Mouse (Mus musculus) midbrain, embryonic 16.5 days (tissue): ENCODE results near the gene Gm10031. TPM values are rescaled to one million over a fixed set of nuclear protein-coding genes. Genes with fewer than 3 reads are reported as not detected.

ENCODE experiments used
- ATAC-seq: fragments of 200-750 bp; cut with Nextera tagmentation; 2 replicates; pipeline ENCODE4 v1.8.0; 2017; ENCODE audit warnings: moderate TSS enrichment
- H3K27ac ChIP-seq: fragments of 300-500 bp; sonication (generic); 2 replicates; pipeline ENCODE4 v1.5.1; 2014; ENCODE audit warnings: mild to moderate bottlenecking, low read length, mixed read lengths
- H3K27me3 ChIP-seq: fragments of 300-500 bp; sonication (generic); 2 replicates; pipeline ENCODE4 v1.6.1; 2014; ENCODE audit warnings: low read depth, low read length, mixed read lengths; ENCODE audit not compliant: control insufficient read depth, insufficient read depth
- H3K36me3 ChIP-seq: fragments of 300-500 bp; sonication (generic); 2 replicates; pipeline ENCODE4 v1.6.1; 2014; ENCODE audit warnings: mild to moderate bottlenecking, low read length, moderate library complexity, mixed read lengths; ENCODE audit not compliant: control insufficient read depth, insufficient read depth
- H3K4me1 ChIP-seq: fragments of 300-500 bp; sonication (generic); 2 replicates; pipeline ENCODE4 v1.6.1; 2014; ENCODE audit warnings: mild to moderate bottlenecking, low read length, mixed read lengths; ENCODE audit not compliant: control insufficient read depth, insufficient read depth
- H3K4me2 ChIP-seq: fragments of 300-500 bp; sonication (generic); 2 replicates; pipeline ENCODE4 v1.6.1; 2014; ENCODE audit warnings: mild to moderate bottlenecking, low read length, mixed read lengths
- H3K4me3 ChIP-seq: fragments of 300-500 bp; sonication (generic); 2 replicates; pipeline ENCODE4 v1.5.1; 2014; ENCODE audit warnings: low read depth, mild to moderate bottlenecking, low read length, moderate library complexity, mixed read lengths
- H3K9ac ChIP-seq: fragments of 300-500 bp; sonication (generic); 2 replicates; pipeline ENCODE4 v1.6.1; 2014; ENCODE audit warnings: low read depth, low read length, mixed read lengths
- H3K9me3 ChIP-seq: fragments of 300-500 bp; sonication (generic); replicated peaks from 2 replicates; pipeline ENCODE4 v1.6.1; 2014; ENCODE audit warnings: mild to moderate bottlenecking, low read length, mixed read lengths; ENCODE audit not compliant: control insufficient read depth, poor library complexity, severe bottlenecking
- WGBS: fragments of 180-500 bp; shearing (Covaris S2); extraction: QIAGEN DNeasy Blood & Tissue Kit; methylation state at CpG from one replicate; pipeline ENCODE4 v1.1.7; 2014; 5-methylcytosine and 5-hydroxymethylcytosine counted together
- polyA plus RNA-seq: library from polyadenylated mRNA; unstranded; fragments of >200 nt; fragmentation: Nextera tagmentation; extraction: Ambion mirVana; gene quantifications from 2 replicates; pipeline ENCODE4 v1.2.1, GENCODE M21; 2015

Gm10031 gene
- polyA plus RNA-seq, 1 experiment from 2014 or later: 0.48 TPM

- WGBS: 12% methylated on average over 8 of the region's 8 CpGs
These were observed 35.8 kb downstream of the Gm10031 start for GRCm38 (mm10) chr1:156559641-156560020.

GRCm38 (mm10) chr1:156560500-156560899, 36.7 kb downstream of the Gm10031 start:
- peaks cover 17% of the 10 kb centered on the region for H3K4me1 ChIP-seq
- peak overlapping the region; percentile 75 for H3K4me2 ChIP-seq
- H3K9me3 ChIP-seq: no peaks in the 10 kb centered on the region
- 89% methylated on average over 9 of the region's 9 CpGs for WGBS
- no peak for ATAC-seq
- H3K27ac ChIP-seq: no peak overlapping the region
- no peaks in the 10 kb centered on the region for H3K27me3 ChIP-seq
- H3K36me3 ChIP-seq: no peaks in the 10 kb centered on the region
- no peak overlapping the region for H3K9ac ChIP-seq
- H3K4me3 ChIP-seq: no peak overlapping the region; the same call in 1 of the 2 replicates

More at GRCm38 (mm10) chr1:156559641-156560020, 35.8 kb downstream of the Gm10031 start:
- ATAC-seq: 0 out of 2 replicates have a peak, but pooled peaks have one; percentile 19
- no peaks in the 10 kb centered on the region for H3K27me3 ChIP-seq
- H3K4me2 ChIP-seq: peak overlapping the region; percentile 75
- peak overlapping the region; percentile 93 for H3K9ac ChIP-seq
- peak overlapping the region; percentile 86 for H3K4me3 ChIP-seq
- H3K27ac ChIP-seq: peak overlapping the region; percentile 97
- H3K36me3 ChIP-seq: no peaks in the 10 kb centered on the region
- peaks cover 17% of the 10 kb centered on the region for H3K4me1 ChIP-seq
- H3K9me3 ChIP-seq: no peaks in the 10 kb centered on the region

GRCm38 (mm10) chr1:156565328-156565727, 41.5 kb downstream of the Gm10031 start:
- H3K9ac ChIP-seq: no peak overlapping the region
- no peaks in the 10 kb centered on the region for H3K36me3 ChIP-seq
- H3K4me1 ChIP-seq: peaks cover 11% of the 10 kb centered on the region
- no peak overlapping the region for H3K4me2 ChIP-seq
- 58% methylated on average over 2 of the region's 2 CpGs for WGBS
- no peak for ATAC-seq
- no peak overlapping the region for H3K27ac ChIP-seq
- H3K4me3 ChIP-seq: no peak overlapping the region
- no peaks in the 10 kb centered on the region for H3K27me3 ChIP-seq
- H3K9me3 ChIP-seq: no peaks in the 10 kb centered on the region

GRCm38 (mm10) chr1:156566132-156566531, 42.3 kb downstream of the Gm10031 start:
- 96% methylated on average over 3 of the region's 3 CpGs for WGBS

GRCm38 (mm10) chr1:156569615-156570014, 45.8 kb downstream of the Gm10031 start:
- H3K9ac ChIP-seq: no peak overlapping the region
- H3K4me1 ChIP-seq: no peaks in the 10 kb centered on the region; the same call in 1 of the 2 replicates
- no peaks in the 10 kb centered on the region for H3K27me3 ChIP-seq
- H3K4me2 ChIP-seq: no peak overlapping the region
- no peaks in the 10 kb centered on the region for H3K36me3 ChIP-seq
- H3K27ac ChIP-seq: no peak overlapping the region
- no peak overlapping the region for H3K4me3 ChIP-seq
- no peak for ATAC-seq
- WGBS: 91% methylated on average over 4 of the region's 4 CpGs
- no peaks in the 10 kb centered on the region for H3K9me3 ChIP-seq

More at GRCm38 (mm10) chr1:156566132-156566531, 42.3 kb downstream of the Gm10031 start:
- no peaks in the 10 kb centered on the region for H3K9me3 ChIP-seq
- ATAC-seq: no peak
- H3K4me3 ChIP-seq: no peak overlapping the region
- no peak overlapping the region for H3K9ac ChIP-seq
- H3K27me3 ChIP-seq: no peaks in the 10 kb centered on the region
- H3K4me2 ChIP-seq: no peak overlapping the region
- no peaks in the 10 kb centered on the region for H3K36me3 ChIP-seq
- H3K27ac ChIP-seq: no peak overlapping the region
- H3K4me1 ChIP-seq: peaks cover 5% of the 10 kb centered on the region; the same call in 1 of the 2 replicates

GRCm38 (mm10) chr1:156572952-156573351, 49.1 kb downstream of the Gm10031 start:
- ATAC-seq: no peak
- H3K27ac ChIP-seq: no peak overlapping the region
- H3K27me3 ChIP-seq: no peaks in the 10 kb centered on the region
- no peak overlapping the region for H3K4me3 ChIP-seq
- H3K4me2 ChIP-seq: no peak overlapping the region
- 76% methylated on average over 4 of the region's 4 CpGs for WGBS
- H3K9ac ChIP-seq: no peak overlapping the region
- H3K4me1 ChIP-seq: no peaks in the 10 kb centered on the region; the same call in 1 of the 2 replicates
- no peaks in the 10 kb centered on the region for H3K36me3 ChIP-seq
- H3K9me3 ChIP-seq: no peaks in the 10 kb centered on the region

Other genes starting within 250 kb of the Gm10031 start
- 0.96 and 1.0 TPM in 2 replicates for gene Tdrd5, start 220.3 kb upstream of the Gm10031 start, polyA plus RNA-seq
- gene Nphs2, start 213.3 kb upstream of the Gm10031 start, polyA plus RNA-seq: 0.68 and 0.70 TPM in 2 replicates
- gene Gm2000, start 158.0 kb upstream of the Gm10031 start, polyA plus RNA-seq: 447 and 474 TPM in 2 replicates
- gene Axdnd1, start 102.9 kb upstream of the Gm10031 start, polyA plus RNA-seq: 0.10 and 0.24 TPM in 2 replicates
- 9.9 and 10.1 TPM in 2 replicates for gene Soat1, start 49.7 kb upstream of the Gm10031 start, polyA plus RNA-seq
- 6.7 and 7.0 TPM in 2 replicates for gene Abl2, start 34.8 kb downstream of the Gm10031 start, polyA plus RNA-seq
- 2.9 and 3.1 TPM in 2 replicates for gene Tor3a, start 150.3 kb downstream of the Gm10031 start, polyA plus RNA-seq
- gene Fam20b, start 195.1 kb downstream of the Gm10031 start, polyA plus RNA-seq: 34.4 and 34.5 TPM in 2 replicates